Mouse (Mus musculus) embryonic facial prominence, embryonic 11.5 days (tissue): Measurements from ENCODE around the gene Samhd1. TPM values are rescaled to one million over a fixed set of nuclear protein-coding genes. Genes with fewer than 3 reads are reported as not detected.

Experiments
- ATAC-seq: fragments of 200-750 bp; cut with Nextera tagmentation; replicated peaks from 2 replicates; pipeline ENCODE4 v1.8.0; 2017; ENCODE audit warnings: low read depth; ENCODE audit not compliant: insufficient number of reproducible peaks, low FRiP score, low TSS enrichment
- DNase-seq: peaks from one replicate; pipeline ENCODE4 v3.0.0-alpha.2; 2015; ENCODE audit warnings: low spot score
- H3K27ac ChIP-seq: fragments of 300-500 bp; sonication (generic); replicated peaks from 2 replicates; pipeline ENCODE4 v1.5.1; 2014; ENCODE audit warnings: mild to moderate bottlenecking, low read depth, low read length, control low read depth
- H3K27me3 ChIP-seq: fragments of 300-500 bp; sonication (generic); 2 replicates; pipeline ENCODE4 v1.6.1; 2014; ENCODE audit warnings: mild to moderate bottlenecking, low read length, moderate library complexity, mixed read lengths; ENCODE audit not compliant: control insufficient read depth, insufficient read depth
- H3K36me3 ChIP-seq: fragments of 300-500 bp; sonication (generic); replicated peaks from 2 replicates; pipeline ENCODE4 v1.6.1; 2014; ENCODE audit warnings: low read depth, mild to moderate bottlenecking, low read length, moderate library complexity, mixed read lengths; ENCODE audit not compliant: control insufficient read depth, insufficient read depth
- H3K4me1 ChIP-seq: fragments of 300-500 bp; sonication (generic); 2 replicates; pipeline ENCODE4 v1.6.1; 2014; ENCODE audit warnings: low read length, mixed read lengths; ENCODE audit not compliant: control insufficient read depth, insufficient read depth
- H3K4me2 ChIP-seq: fragments of 300-500 bp; sonication (generic); 2 replicates; pipeline ENCODE4 v1.6.1; 2014; ENCODE audit warnings: low read depth, mild to moderate bottlenecking, control low read depth, low read length, moderate library complexity
- H3K4me3 ChIP-seq: fragments of 300-500 bp; sonication (generic); 2 replicates; pipeline ENCODE4 v1.5.1; 2014; ENCODE audit warnings: low read depth, low read length, control low read depth
- H3K9ac ChIP-seq: fragments of 300-500 bp; sonication (generic); replicated peaks from 2 replicates; pipeline ENCODE4 v1.6.1; 2014; ENCODE audit warnings: mild to moderate bottlenecking, control low read depth, low read length
- H3K9me3 ChIP-seq: fragments of 300-500 bp; sonication (generic); replicated peaks from 2 replicates; pipeline ENCODE4 v1.6.1; 2016; ENCODE audit warnings: mild to moderate bottlenecking, low read length, inconsistent platforms, mixed read lengths; ENCODE audit not compliant: control insufficient read depth
- WGBS: fragments of 180-500 bp; shearing (Covaris S2); extraction: QIAGEN DNeasy Blood & Tissue Kit; methylation state at CpG from one replicate; pipeline ENCODE4 v1.1.7; 2014; 5-methylcytosine and 5-hydroxymethylcytosine counted together
- polyA plus RNA-seq: library from polyadenylated mRNA; unstranded; fragments of >200 nt; fragmentation: Nextera tagmentation; extraction: Ambion mirVana; gene quantifications from 2 replicates; pipeline ENCODE4 v1.2.1, GENCODE M21; 2014

Gene Samhd1
- polyA plus RNA-seq: 33.3 and 34.0 TPM in 2 replicates

- peak; percentile 89 for ATAC-seq
- no peak within 1 kb of the TSS for H3K27ac ChIP-seq
- 0% methylated on average over 32 of the region's 32 CpGs for WGBS
These were observed at the start of gene Samhd1 for GRCm38 (mm10) chr2:157135014-157135413. Samhd1 (minus strand) TSS chr2:157135265.

DNA sequence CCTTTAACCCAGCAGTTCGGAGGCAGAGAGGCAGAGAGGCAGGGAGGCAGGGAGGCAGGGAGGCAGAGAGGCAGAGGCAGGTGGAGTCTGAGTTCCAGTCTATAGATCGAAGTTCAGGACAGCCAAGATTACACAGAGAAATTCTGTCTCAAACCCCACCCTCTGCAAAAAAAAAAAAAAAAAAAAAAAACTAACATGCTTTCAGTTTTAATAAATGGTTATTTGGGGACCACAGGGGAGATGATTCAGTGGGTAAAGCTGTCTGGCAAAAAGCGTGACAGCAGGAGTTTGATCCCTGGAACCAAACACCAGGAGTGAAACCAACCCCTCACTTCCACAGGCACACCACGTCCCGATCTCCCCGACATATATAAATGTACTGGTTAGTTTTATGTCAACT lies 43.1 kb upstream of the Samhd1 start:
- Histone ChIP-seq H3K27me3 (no peaks in the 10 kb centered on the region), H3K4me3 (no peak overlapping the region), H3K36me3 (no peaks in the 10 kb centered on the region; the same call in 1 of the 2 replicates), H3K4me2 (no peak overlapping the region), H3K27ac (no peak overlapping the region), H3K9ac (no peak overlapping the region), H3K9me3 (no peaks in the 10 kb centered on the region), H3K4me1 (no peaks in the 10 kb centered on the region)
- WGBS: 77% methylated on average over 6 of the region's 6 CpGs
- no peak for DNase-seq
- ATAC-seq: no peak

More at GRCm38 (mm10) chr2:157135014-157135413, at the start of gene Samhd1:
- no peaks in the 10 kb centered on the region for H3K9me3 ChIP-seq
- peak within 1 kb of the TSS; percentile 72 for H3K4me3 ChIP-seq
- no peaks in the 10 kb centered on the region for H3K4me1 ChIP-seq
- peak within 1 kb of the TSS; percentile 68 for H3K9ac ChIP-seq
- no peaks in the 10 kb centered on the region for H3K36me3 ChIP-seq
- DNase-seq: peak; percentile 94
- H3K27me3 ChIP-seq: no peaks in the 10 kb centered on the region
- H3K4me2 ChIP-seq: peak within 1 kb of the TSS; percentile 82

DNA sequence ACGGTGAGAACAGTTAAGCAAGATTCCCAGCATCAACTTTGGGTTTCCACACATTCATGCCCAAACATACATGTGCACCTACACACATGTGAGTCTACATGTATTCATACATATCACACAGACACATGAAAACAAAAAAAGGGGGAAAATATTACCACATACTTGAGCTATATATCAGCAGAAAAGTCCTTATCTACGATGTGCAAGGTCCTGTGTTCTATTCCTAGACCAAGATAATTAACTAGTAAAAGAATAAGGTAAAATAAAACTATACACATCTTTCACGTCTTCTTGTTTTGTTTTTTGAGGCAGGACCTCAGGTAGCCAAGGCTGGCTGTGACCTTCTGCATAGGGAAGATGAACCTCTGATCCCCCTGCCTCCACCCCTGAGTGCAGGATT lies 41.2 kb upstream of the Samhd1 start:
- no peak overlapping the region for H3K4me3 ChIP-seq
- WGBS: 88% methylated on average over 3 of the region's 3 CpGs
- no peaks in the 10 kb centered on the region for H3K9me3 ChIP-seq
- H3K27ac ChIP-seq: no peak overlapping the region
- DNase-seq (no peak), ATAC-seq (no peak)
- no peaks in the 10 kb centered on the region for H3K4me1 ChIP-seq
- no peaks in the 10 kb centered on the region; the same call in 1 of the 2 replicates for H3K36me3 ChIP-seq
- H3K27me3 ChIP-seq: no peaks in the 10 kb centered on the region
- H3K9ac ChIP-seq: no peak overlapping the region
- H3K4me2 ChIP-seq: no peak overlapping the region

- H3K36me3 ChIP-seq: no peaks in the 10 kb centered on the region; the same call in 1 of the 2 replicates
- no peaks in the 10 kb centered on the region for H3K27me3 ChIP-seq
- no peak overlapping the region for H3K9ac ChIP-seq
- no peaks in the 10 kb centered on the region for H3K4me1 ChIP-seq
- no peak overlapping the region for H3K27ac ChIP-seq
- DNase-seq (no peak), ATAC-seq (no peak)
- no peak overlapping the region for H3K4me2 ChIP-seq
- H3K4me3 ChIP-seq: no peak overlapping the region
- 65% methylated on average over 5 of the region's 5 CpGs for WGBS
- H3K9me3 ChIP-seq: no peaks in the 10 kb centered on the region
These were observed 39.4 kb upstream of the Samhd1 start for GRCm38 (mm10) chr2:157174416-157174815.

- no peaks in the 10 kb centered on the region for H3K9me3 ChIP-seq
- no peak overlapping the region for H3K4me3 ChIP-seq
- no peak for DNase-seq
- H3K27me3 ChIP-seq: no peaks in the 10 kb centered on the region
- no peaks in the 10 kb centered on the region for H3K4me1 ChIP-seq
- H3K36me3 ChIP-seq: no peaks in the 10 kb centered on the region; the same call in 1 of the 2 replicates
- no peak for ATAC-seq
- WGBS: 93% methylated on average over 6 of the region's 6 CpGs
- no peak overlapping the region for H3K27ac ChIP-seq
- no peak overlapping the region for H3K9ac ChIP-seq
- no peak overlapping the region for H3K4me2 ChIP-seq
These were observed 38.5 kb upstream of the Samhd1 start for GRCm38 (mm10) chr2:157173555-157173954.

DNA sequence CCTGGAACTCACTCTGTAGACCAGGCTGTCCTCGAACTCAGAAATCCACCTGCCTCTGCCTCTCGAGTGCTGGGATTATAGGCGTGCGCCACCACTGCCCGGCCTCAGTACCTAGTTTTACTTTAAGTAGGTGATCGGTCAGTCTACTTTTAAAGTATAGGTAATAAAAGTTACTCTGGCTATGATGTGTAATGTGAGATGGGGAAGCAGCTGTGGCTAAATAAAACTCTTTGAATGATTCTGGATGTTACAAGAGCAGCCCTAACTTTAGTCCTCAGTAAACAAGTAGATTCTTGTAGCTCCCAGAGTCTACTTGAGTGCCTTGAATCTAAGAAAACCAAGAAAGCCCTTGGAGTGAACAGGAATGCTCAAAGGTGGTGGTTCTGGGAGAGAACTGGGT lies 37.9 kb upstream of the Samhd1 start:
- Histone ChIP-seq H3K27me3 (no peaks in the 10 kb centered on the region), H3K4me1 (no peaks in the 10 kb centered on the region), H3K36me3 (no peaks in the 10 kb centered on the region; the same call in 1 of the 2 replicates), H3K4me2 (no peak overlapping the region), H3K4me3 (no peak overlapping the region), H3K9ac (no peak overlapping the region), H3K9me3 (no peaks in the 10 kb centered on the region), H3K27ac (no peak overlapping the region)
- no peak for ATAC-seq
- 92% methylated on average over 6 of the region's 6 CpGs for WGBS
- DNase-seq: no peak

DNA sequence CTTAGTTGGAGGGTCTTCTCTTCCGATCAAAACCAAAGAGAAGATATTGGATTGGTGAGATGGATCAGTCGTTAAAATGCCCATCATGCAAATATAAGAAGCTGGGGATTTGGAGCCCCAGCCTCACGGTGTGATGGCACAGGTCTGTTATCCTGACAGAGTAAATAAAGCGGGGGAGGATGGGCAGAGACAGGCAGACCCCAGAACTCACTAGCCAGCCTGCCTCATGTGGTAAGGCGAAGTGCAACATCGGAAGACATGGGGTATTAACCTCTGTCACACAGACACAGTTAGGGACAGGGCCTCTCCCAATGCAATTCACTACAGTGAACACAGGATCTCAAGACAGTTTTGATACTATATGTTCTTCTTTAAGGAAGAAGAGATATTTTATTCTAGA lies 35.6 kb upstream of the Samhd1 start:
- Histone ChIP-seq H3K4me3 (no peak overlapping the region), H3K9me3 (no peaks in the 10 kb centered on the region), H3K4me1 (no peaks in the 10 kb centered on the region), H3K4me2 (no peak overlapping the region), H3K27ac (no peak overlapping the region), H3K27me3 (no peaks in the 10 kb centered on the region), H3K9ac (no peak overlapping the region), H3K36me3 (no peaks in the 10 kb centered on the region; the same call in 1 of the 2 replicates)
- WGBS: 70% methylated on average over 6 of the region's 6 CpGs
- DNase-seq (no peak), ATAC-seq (no peak)

- Histone ChIP-seq H3K4me3 (no peak overlapping the region), H3K4me1 (no peaks in the 10 kb centered on the region), H3K27ac (no peak overlapping the region), H3K27me3 (no peaks in the 10 kb centered on the region), H3K36me3 (no peaks in the 10 kb centered on the region), H3K9ac (no peak overlapping the region), H3K4me2 (no peak overlapping the region), H3K9me3 (no peaks in the 10 kb centered on the region)
- 47% methylated on average over 5 of the region's 5 CpGs for WGBS
- DNase-seq (peak; percentile 15), ATAC-seq (no peak; the same call in 1 of the 2 replicates)
These were observed 35.1 kb upstream of the Samhd1 start for GRCm38 (mm10) chr2:157170166-157170565.
